Mouse (Mus musculus): ENCODE measurements around the gene Fblim1. TPM values are rescaled to one million over a fixed set of nuclear protein-coding genes. Genes with fewer than 3 reads are reported as not detected.

Gene Fblim1
- polyA plus RNA-seq, 1 experiment from 2014 or later: 73.5 TPM

- Histone ChIP-seq H3K9me3 (no peaks in the 10 kb centered on the region), H3K36me3 (peaks cover 41% of the 10 kb centered on the region), H3K4me1 (peaks cover 28% of the 10 kb centered on the region), H3K4me2 (no peak overlapping the region), H3K9ac (no peak overlapping the region), H3K27ac (0 out of 2 replicates have a peak overlapping the region, but pooled peaks have one; percentile 93), H3K27me3 (no peaks in the 10 kb centered on the region), H3K4me3 (no peak overlapping the region)
- WGBS: 71% methylated on average over 7 of the region's 7 CpGs
- no peak for ATAC-seq (ENCODE audit: borderline replicate concordance, extremely low read depth, low FRiP score, low TSS enrichment)
These were observed 35.5 kb upstream of the Fblim1 start for GRCm38 (mm10) chr4:141641353-141641771.

GRCm38 (mm10) chr4:141639474-141639873 is 33.6 kb upstream of the Fblim1 start:
- no peaks in the 10 kb centered on the region for H3K9me3 ChIP-seq
- H3K27me3 ChIP-seq: no peaks in the 10 kb centered on the region
- H3K9ac ChIP-seq: no peak overlapping the region
- peaks cover 50% of the 10 kb centered on the region for H3K36me3 ChIP-seq
- H3K4me1 ChIP-seq: peaks cover 28% of the 10 kb centered on the region
- no peak overlapping the region for H3K27ac ChIP-seq
- 72% methylated on average over 11 of the region's 11 CpGs for WGBS
- H3K4me3 ChIP-seq: no peak overlapping the region
- H3K4me2 ChIP-seq: no peak overlapping the region
- no peak for ATAC-seq (ENCODE audit: borderline replicate concordance, extremely low read depth, low FRiP score, low TSS enrichment)

GRCm38 (mm10) chr4:141636693-141637092 is 30.8 kb upstream of the Fblim1 start:
- no peaks in the 10 kb centered on the region for H3K27me3 ChIP-seq
- H3K36me3 ChIP-seq: peaks cover 73% of the 10 kb centered on the region
- H3K9me3 ChIP-seq: no peaks in the 10 kb centered on the region
- 91% methylated on average over 5 of the region's 5 CpGs for WGBS
- peaks cover 3% of the 10 kb centered on the region; the same call in 1 of the 2 replicates for H3K4me1 ChIP-seq
- no peak overlapping the region for H3K27ac ChIP-seq
- H3K4me2 ChIP-seq: no peak overlapping the region
- ATAC-seq (ENCODE audit: borderline replicate concordance, extremely low read depth, low FRiP score, low TSS enrichment): no peak
- H3K9ac ChIP-seq: no peak overlapping the region
- H3K4me3 ChIP-seq: no peak overlapping the region

- peaks cover 75% of the 10 kb centered on the region for H3K36me3 ChIP-seq
- WGBS: 85% methylated on average over 9 of the region's 9 CpGs
These were observed 30.1 kb upstream of the Fblim1 start for GRCm38 (mm10) chr4:141635991-141636390.

GRCm38 (mm10) chr4:141632111-141632873 is 26.4 kb upstream of the Fblim1 start:
- Histone ChIP-seq H3K4me3 (no peak overlapping the region), H3K36me3 (peaks cover 88% of the 10 kb centered on the region), H3K4me2 (no peak overlapping the region), H3K9ac (no peak overlapping the region), H3K4me1 (no peaks in the 10 kb centered on the region), H3K27ac (no peak overlapping the region), H3K9me3 (no peaks in the 10 kb centered on the region), H3K27me3 (no peaks in the 10 kb centered on the region)
- no peak for ATAC-seq (ENCODE audit: borderline replicate concordance, extremely low read depth, low FRiP score, low TSS enrichment)
- WGBS: 81% methylated on average over 21 of the region's 21 CpGs

More at GRCm38 (mm10) chr4:141635991-141636390, 30.1 kb upstream of the Fblim1 start:
- no peak overlapping the region for H3K4me2 ChIP-seq
- no peaks in the 10 kb centered on the region for H3K27me3 ChIP-seq
- no peak overlapping the region for H3K9ac ChIP-seq
- no peaks in the 10 kb centered on the region for H3K9me3 ChIP-seq
- no peak for ATAC-seq (ENCODE audit: borderline replicate concordance, extremely low read depth, low FRiP score, low TSS enrichment)
- H3K4me1 ChIP-seq: no peaks in the 10 kb centered on the region
- H3K4me3 ChIP-seq: no peak overlapping the region
- H3K27ac ChIP-seq: no peak overlapping the region

- no peak for ATAC-seq (ENCODE audit: borderline replicate concordance, extremely low read depth, low FRiP score, low TSS enrichment)
- WGBS: 94% methylated on average over 20 of the region's 20 CpGs
These were observed 25.4 kb upstream of the Fblim1 start for GRCm38 (mm10) chr4:141631250-141631649.

GRCm38 (mm10) chr4:141630021-141630420 is 24.1 kb upstream of the Fblim1 start:
- Histone ChIP-seq H3K9ac (no peak overlapping the region), H3K27ac (no peak overlapping the region), H3K9me3 (no peaks in the 10 kb centered on the region), H3K4me1 (no peaks in the 10 kb centered on the region), H3K4me3 (no peak overlapping the region), H3K4me2 (no peak overlapping the region), H3K27me3 (no peaks in the 10 kb centered on the region), H3K36me3 (peaks cover 81% of the 10 kb centered on the region)
- WGBS: 94% methylated on average over 11 of the region's 11 CpGs
- ATAC-seq (ENCODE audit: borderline replicate concordance, extremely low read depth, low FRiP score, low TSS enrichment): no peak

More at GRCm38 (mm10) chr4:141631250-141631649, 25.4 kb upstream of the Fblim1 start:
- Histone ChIP-seq H3K9me3 (no peaks in the 10 kb centered on the region), H3K36me3 (peaks cover 82% of the 10 kb centered on the region), H3K9ac (no peak overlapping the region), H3K4me2 (no peak overlapping the region), H3K27me3 (no peaks in the 10 kb centered on the region), H3K4me1 (no peaks in the 10 kb centered on the region), H3K4me3 (no peak overlapping the region), H3K27ac (no peak overlapping the region)

GRCm38 (mm10) chr4:141628661-141629060 is 22.8 kb upstream of the Fblim1 start:
- H3K4me2 ChIP-seq: no peak overlapping the region
- 66% methylated on average over 14 of the region's 14 CpGs for WGBS

GRCm38 (mm10) chr4:141627502-141627901 is 21.6 kb upstream of the Fblim1 start:
- no peak overlapping the region for H3K9ac ChIP-seq
- WGBS: 94% methylated on average over 5 of the region's 5 CpGs
- H3K36me3 ChIP-seq: peaks cover 63% of the 10 kb centered on the region
- H3K4me1 ChIP-seq: peaks cover 6% of the 10 kb centered on the region
- H3K27me3 ChIP-seq: no peaks in the 10 kb centered on the region
- H3K4me2 ChIP-seq: no peak overlapping the region
- H3K4me3 ChIP-seq: no peak overlapping the region
- ATAC-seq (ENCODE audit: borderline replicate concordance, extremely low read depth, low FRiP score, low TSS enrichment): no peak
- no peak overlapping the region for H3K27ac ChIP-seq
- H3K9me3 ChIP-seq: no peaks in the 10 kb centered on the region

More at GRCm38 (mm10) chr4:141628661-141629060, 22.8 kb upstream of the Fblim1 start:
- H3K4me3 ChIP-seq: no peak overlapping the region
- H3K36me3 ChIP-seq: peaks cover 72% of the 10 kb centered on the region
- no peak for ATAC-seq (ENCODE audit: borderline replicate concordance, extremely low read depth, low FRiP score, low TSS enrichment)
- H3K27ac ChIP-seq: no peak overlapping the region
- no peak overlapping the region for H3K9ac ChIP-seq
- no peaks in the 10 kb centered on the region for H3K9me3 ChIP-seq
- H3K27me3 ChIP-seq: no peaks in the 10 kb centered on the region
- H3K4me1 ChIP-seq: peaks cover 3% of the 10 kb centered on the region

- no peak overlapping the region for H3K4me2 ChIP-seq
- 90% methylated on average over 15 of the region's 16 CpGs for WGBS
- no peaks in the 10 kb centered on the region for H3K9me3 ChIP-seq
- peaks cover 48% of the 10 kb centered on the region for H3K36me3 ChIP-seq
- H3K27ac ChIP-seq: no peak overlapping the region
- H3K27me3 ChIP-seq: no peaks in the 10 kb centered on the region
- ATAC-seq (ENCODE audit: borderline replicate concordance, extremely low read depth, low FRiP score, low TSS enrichment): no peak
- H3K9ac ChIP-seq: no peak overlapping the region
- peaks cover 6% of the 10 kb centered on the region for H3K4me1 ChIP-seq
- no peak overlapping the region for H3K4me3 ChIP-seq
These were observed 20.1 kb upstream of the Fblim1 start for GRCm38 (mm10) chr4:141625774-141626550.

- WGBS: 69% methylated on average over 19 of the region's 19 CpGs
- peaks cover 6% of the 10 kb centered on the region for H3K4me1 ChIP-seq
- no peak overlapping the region for H3K4me2 ChIP-seq
- no peaks in the 10 kb centered on the region for H3K27me3 ChIP-seq
- H3K9ac ChIP-seq: no peak overlapping the region
- ATAC-seq (ENCODE audit: borderline replicate concordance, extremely low read depth, low FRiP score, low TSS enrichment): no peak
- H3K4me3 ChIP-seq: no peak overlapping the region
- H3K9me3 ChIP-seq: no peaks in the 10 kb centered on the region
- no peak overlapping the region for H3K27ac ChIP-seq
- peaks cover 40% of the 10 kb centered on the region for H3K36me3 ChIP-seq
These were observed 19.3 kb upstream of the Fblim1 start for GRCm38 (mm10) chr4:141624983-141625773.

Measured in lung, embryonic 15.5 days (tissue).